22 mouse cellular contexts compared by ENCODE assay signal in the genomic region with DNA sequence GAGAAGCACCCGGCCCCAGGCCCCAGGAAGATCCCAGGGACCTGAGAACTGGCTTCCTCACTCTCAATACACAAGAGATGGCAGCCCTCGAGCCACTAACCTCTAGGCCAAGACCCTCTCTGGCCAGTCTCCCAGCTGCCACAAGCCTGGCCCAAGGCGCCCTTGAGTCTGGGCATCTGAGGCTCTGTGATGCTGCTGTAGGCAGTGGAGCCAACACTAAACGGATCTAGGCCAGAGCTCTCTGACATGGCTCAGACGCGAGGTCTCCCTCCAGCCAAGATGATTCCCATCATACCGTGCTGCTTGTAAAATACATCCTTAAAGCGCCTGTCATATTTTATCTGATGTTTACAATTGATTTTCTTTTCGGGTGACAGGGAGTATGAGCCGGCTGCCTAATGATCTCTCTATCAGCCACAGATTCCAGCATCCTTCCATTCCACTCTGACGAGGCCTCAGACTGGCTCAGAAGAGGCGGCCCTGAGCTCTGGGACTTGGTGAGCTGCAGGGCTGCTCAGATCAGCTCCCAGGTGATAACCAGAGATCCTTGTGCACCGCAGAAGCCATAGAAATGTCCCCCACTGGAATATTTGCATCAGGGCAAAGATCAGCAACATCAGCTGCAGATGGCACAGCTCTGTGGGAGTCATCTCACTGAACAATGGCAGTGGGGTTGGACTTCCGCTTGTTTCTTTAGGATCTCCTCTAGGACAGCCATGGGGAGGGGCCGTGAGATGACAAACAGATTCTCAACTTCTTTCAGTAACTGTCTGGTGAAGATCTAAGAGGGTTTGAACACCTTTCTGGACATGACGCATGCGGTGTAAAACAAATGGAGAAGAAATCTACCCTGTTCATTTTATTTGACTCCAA.
DNase-seq lines count a peak whose midpoint lies in the region; ATAC-seq and TF ChIP-seq lines count a peak whose summit lies in the region.
"Had no signal": no experiment of that assay in that cellular context is flagged by ENCODE, and none has a peak within 500 bp of the region (broad histone marks: within the 10 kb centered on the region; RNA-seq: fewer than 3 reads in every experiment).

No protein-coding gene starts in this region.

- TF ChIP-seq CTCF in E14TG2a.4 (conservative IDR thresholded peaks at IDR 0.05; ENCODE audit: low read length): no peak
- TF ChIP-seq CTCF in brain, embryonic 14.5 days (IDR thresholded peaks at IDR 0.05; ENCODE audit: borderline replicate concordance, extremely low read depth, insufficient read depth, insufficient read length): no peak
- TF ChIP-seq CTCF in liver, postnatal 0 days (IDR thresholded peaks at IDR 0.05; ENCODE audit: low read depth): no peak

- DNase-seq in forebrain, embryonic 10.5 days (ENCODE audit: extremely low spot score, low spot score): no peak
- no peak for DNase-seq in lung, postnatal 25 days (ENCODE audit: low spot score)
- peak; percentile 9 for DNase-seq in brain, embryonic 14.5 days (ENCODE audit: low read depth)
- no peak for DNase-seq in liver, postnatal 0 days
- no peak for DNase-seq in gastrocnemius, postnatal 4 days (ENCODE audit: low spot score in 2 of 2)
- DNase-seq: adrenal gland, adult 2 months; cerebellum, adult 9-10 months; forebrain, postnatal 0 days; heart, postnatal 10 days; layer of hippocampus, postnatal 36 days; right cerebral cortex, postnatal 25 days; thymus, postnatal 36 days had no signal

- peaks cover 9% of the 10 kb centered on the region for H3K27me3 ChIP-seq in forebrain, embryonic 10.5 days (ENCODE audit: poor library complexity, severe bottlenecking)
- H3K27me3 ChIP-seq in forebrain, embryonic 15.5 days: no peaks in the 10 kb centered on the region
- H3K27me3 ChIP-seq in lung, embryonic 16.5 days (ENCODE audit: control insufficient read depth, insufficient read depth, low read depth, low read length): no peaks in the 10 kb centered on the region
- H3K27me3 ChIP-seq in E14TG2a.4 (ENCODE audit: insufficient read depth, low read length): peaks cover 13% of the 10 kb centered on the region
- no peaks in the 10 kb centered on the region for H3K27me3 ChIP-seq in liver, postnatal 0 days (ENCODE audit: insufficient read depth, low read length)
- H3K27me3 ChIP-seq: hindbrain, embryonic 15.5 days; limb, embryonic 15.5 days; liver, embryonic 15.5 days had no signal

- H3K9me3 ChIP-seq in forebrain, embryonic 10.5 days: peaks cover 7% of the 10 kb centered on the region
- no peaks in the 10 kb centered on the region for H3K9me3 ChIP-seq in forebrain, embryonic 15.5 days
- peaks cover 4% of the 10 kb centered on the region for H3K9me3 ChIP-seq in lung, embryonic 16.5 days (ENCODE audit: control insufficient read depth, low read length)
- H3K9me3 ChIP-seq in E14TG2a.4 (ENCODE audit: low read length): peaks cover 9% of the 10 kb centered on the region
- H3K9me3 ChIP-seq in liver, postnatal 0 days (ENCODE audit: low read length): no peaks in the 10 kb centered on the region
- H3K9me3 ChIP-seq: hindbrain, embryonic 15.5 days; limb, embryonic 15.5 days; liver, embryonic 15.5 days had no signal

- no peak overlapping the region for H3K9ac ChIP-seq in forebrain, embryonic 15.5 days (replicated peaks)
- no peak overlapping the region for H3K9ac ChIP-seq in lung, embryonic 16.5 days (ENCODE audit: low read length)
- H3K9ac ChIP-seq in liver, postnatal 0 days (replicated peaks): no peak overlapping the region
- H3K9ac ChIP-seq: forebrain, postnatal 0 days; hindbrain, embryonic 15.5 days; limb, embryonic 15.5 days; liver, embryonic 15.5 days had no signal

- no peak for TF ChIP-seq POLR2A in brain, embryonic 14.5 days (IDR thresholded peaks at IDR 0.05; ENCODE audit: borderline replicate concordance, extremely low read depth, insufficient read depth, insufficient read length, poor library complexity, severe bottlenecking)

- peaks cover 30% of the 10 kb centered on the region for H3K4me1 ChIP-seq in forebrain, embryonic 10.5 days
- H3K4me1 ChIP-seq in forebrain, embryonic 15.5 days: peaks cover 11% of the 10 kb centered on the region; the same call in 1 of the 2 replicates
- no peaks in the 10 kb centered on the region for H3K4me1 ChIP-seq in lung, embryonic 16.5 days (replicated peaks; ENCODE audit: control insufficient read depth, insufficient read depth, low read length)
- peaks cover 62% of the 10 kb centered on the region for H3K4me1 ChIP-seq in E14TG2a.4 (replicated peaks; ENCODE audit: low read depth, low read length)
- H3K4me1 ChIP-seq in liver, postnatal 0 days (ENCODE audit: insufficient read depth): no peaks in the 10 kb centered on the region
- H3K4me1 ChIP-seq: liver, embryonic 15.5 days had no signal

- 0 out of 2 replicates have a peak overlapping the region, but pooled peaks have one; percentile 53 for H3K27ac ChIP-seq in forebrain, embryonic 10.5 days
- no peak overlapping the region for H3K27ac ChIP-seq in forebrain, embryonic 15.5 days (replicated peaks)
- no peak overlapping the region for H3K27ac ChIP-seq in lung, embryonic 16.5 days (ENCODE audit: low read length)
- H3K27ac ChIP-seq in liver, postnatal 0 days (ENCODE audit: low read depth): no peak overlapping the region
- H3K27ac ChIP-seq: hindbrain, embryonic 15.5 days; kidney, postnatal 0 days; limb, embryonic 15.5 days; liver, embryonic 15.5 days; macrophage had no signal

- no peak for TF ChIP-seq EP300 in liver, postnatal 0 days (IDR thresholded peaks at IDR 0.05; ENCODE audit: low read depth)

- no peak overlapping the region for H3K4me3 ChIP-seq in forebrain, embryonic 10.5 days
- no peak overlapping the region for H3K4me3 ChIP-seq in forebrain, embryonic 15.5 days
- no peak overlapping the region for H3K4me3 ChIP-seq in lung, embryonic 16.5 days (ENCODE audit: low read length)
- H3K4me3 ChIP-seq in E14TG2a.4 (replicated peaks; ENCODE audit: low read length): peak overlapping the region; percentile 32; the same call in 1 of the 2 replicates
- no peak overlapping the region for H3K4me3 ChIP-seq in liver, postnatal 0 days (ENCODE audit: low read depth, low read length)
- H3K4me3 ChIP-seq: hindbrain, embryonic 15.5 days; limb, embryonic 15.5 days; liver, embryonic 15.5 days had no signal

- no peak overlapping the region for H3K4me2 ChIP-seq in forebrain, embryonic 15.5 days (replicated peaks)
- H3K4me2 ChIP-seq in lung, embryonic 16.5 days (ENCODE audit: low read depth, low read length): no peak overlapping the region
- no peak overlapping the region for H3K4me2 ChIP-seq in liver, postnatal 0 days (ENCODE audit: low read depth, low read length)
- H3K4me2 ChIP-seq: heart, embryonic 11.5 days; hindbrain, embryonic 15.5 days; limb, embryonic 15.5 days; liver, embryonic 15.5 days had no signal

- no peak for ATAC-seq in forebrain, embryonic 15.5 days (replicated peaks)
- peak; percentile 80 for ATAC-seq in lung, embryonic 16.5 days (ENCODE audit: low read depth)
- ATAC-seq in liver, postnatal 0 days: no peak
- ATAC-seq: forebrain, postnatal 0 days; intestine, postnatal 0 days had no signal

- H3K36me3 ChIP-seq in forebrain, embryonic 10.5 days (replicated peaks): no peaks in the 10 kb centered on the region
- H3K36me3 ChIP-seq in forebrain, embryonic 15.5 days: no peaks in the 10 kb centered on the region
- no peaks in the 10 kb centered on the region for H3K36me3 ChIP-seq in lung, embryonic 16.5 days (ENCODE audit: control insufficient read depth, insufficient read depth, low read length)
- 0 out of 2 replicates have a peak, but pooled peaks cover 3% of the 10 kb centered on the region for H3K36me3 ChIP-seq in E14TG2a.4 (ENCODE audit: insufficient read depth, low read length)
- H3K36me3 ChIP-seq in liver, postnatal 0 days (replicated peaks; ENCODE audit: insufficient read depth, low read length): no peaks in the 10 kb centered on the region
- H3K36me3 ChIP-seq: hindbrain, embryonic 15.5 days; limb, embryonic 15.5 days; liver, embryonic 15.5 days had no signal

- WGBS in forebrain, embryonic 10.5 days: 85% methylated on average over 17 of the region's 17 CpGs
- WGBS in forebrain, embryonic 15.5 days: 82% methylated on average over 17 of the region's 17 CpGs
- 57% methylated on average over 17 of the region's 17 CpGs for whole genome bisulfite sequencing in lung, embryonic 16.5 days
- WGBS in liver, postnatal 0 days (ENCODE audit: insufficient replicate concordance): 76% methylated on average over 17 of the region's 17 CpGs
